Mouse (Mus musculus) cerebellum, postnatal 36 days (tissue): ENCODE results near the gene Ssx2ip.

Experiments used
- DNase-seq, 2 experiments: peaks; one replicate each; pipeline ENCODE4 v3.0.0; 2021 to 2022; ENCODE audit warnings: mixed read lengths in 2 of 2

Ssx2ip gene

DNA sequence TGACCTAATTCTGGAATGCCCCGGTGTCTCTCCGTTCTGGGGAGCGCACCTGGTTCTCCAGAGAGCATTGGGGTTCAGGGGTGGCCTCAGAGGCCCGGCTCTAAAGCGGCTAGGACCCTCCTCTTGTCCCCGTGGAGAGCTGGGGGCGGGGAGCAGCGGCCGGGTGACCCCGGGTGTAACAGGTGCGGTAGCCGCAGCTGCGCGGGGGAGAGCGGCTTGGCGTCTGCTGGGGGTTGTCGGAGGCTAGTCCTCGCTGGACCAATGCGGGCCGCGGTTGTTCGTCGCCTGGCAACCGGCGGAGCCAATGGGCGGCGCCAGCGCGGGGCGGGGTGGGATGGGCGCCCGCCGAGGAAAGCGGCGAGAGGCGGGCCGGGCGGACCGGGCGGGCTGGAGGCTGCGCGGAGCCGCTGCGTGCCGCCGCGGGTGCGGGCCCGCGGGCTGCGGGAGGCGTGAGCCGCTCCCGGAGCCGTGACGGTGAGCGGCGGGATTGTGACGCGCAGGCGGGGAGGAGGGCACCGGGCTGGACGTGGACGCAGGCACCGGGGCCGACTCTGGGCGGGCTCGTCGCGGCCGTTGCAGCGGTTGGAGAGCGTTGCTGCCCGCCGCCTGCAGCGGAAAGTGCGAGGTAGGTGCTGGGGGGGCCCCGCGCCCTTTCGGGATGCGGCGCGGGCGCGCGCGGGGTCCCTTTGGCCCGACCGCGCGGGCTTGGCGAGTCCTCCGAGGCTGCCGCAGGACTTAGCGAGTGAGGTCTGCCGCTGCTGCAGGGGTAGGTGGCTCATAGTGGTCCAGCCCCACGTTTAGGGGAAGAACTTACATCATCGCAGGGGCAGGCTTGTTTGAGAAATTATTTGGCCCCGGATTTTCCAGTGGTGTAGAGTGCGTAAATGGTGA lies at the start of gene Ssx2ip:
Ssx2ip (plus strand) TSS at position 332 of the 891 bp plus-strand sequence.
- peak; percentile 99 for DNase-seq

GRCm38 (mm10) chr3:146355146-146355545 lies 49.3 kb upstream of the Ssx2ip start:
- no peak for DNase-seq

- DNase-seq = no peak
Observed at GRCm38 (mm10) chr3:146365471-146365870, 39.0 kb upstream of the Ssx2ip start.

DNA sequence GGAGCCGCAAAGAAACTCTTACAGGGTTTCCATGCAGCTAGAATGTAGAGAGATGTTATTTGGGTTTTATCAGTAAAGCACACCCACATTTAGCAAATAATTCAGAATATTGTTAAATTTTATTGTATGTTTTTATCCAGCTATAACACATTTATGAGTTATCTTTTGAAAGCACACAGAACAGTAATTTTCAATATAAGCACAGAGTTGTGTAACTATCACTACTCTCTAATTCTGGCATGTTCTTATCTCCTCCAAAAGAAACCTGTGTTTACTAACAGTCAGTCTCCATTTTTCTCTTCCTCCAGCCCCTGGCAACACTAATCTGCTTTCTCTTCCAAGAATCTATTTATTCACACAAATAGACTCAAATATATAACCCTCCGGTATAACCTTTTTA lies 37.4 kb upstream of the Ssx2ip start:
- no peak for DNase-seq

DNA sequence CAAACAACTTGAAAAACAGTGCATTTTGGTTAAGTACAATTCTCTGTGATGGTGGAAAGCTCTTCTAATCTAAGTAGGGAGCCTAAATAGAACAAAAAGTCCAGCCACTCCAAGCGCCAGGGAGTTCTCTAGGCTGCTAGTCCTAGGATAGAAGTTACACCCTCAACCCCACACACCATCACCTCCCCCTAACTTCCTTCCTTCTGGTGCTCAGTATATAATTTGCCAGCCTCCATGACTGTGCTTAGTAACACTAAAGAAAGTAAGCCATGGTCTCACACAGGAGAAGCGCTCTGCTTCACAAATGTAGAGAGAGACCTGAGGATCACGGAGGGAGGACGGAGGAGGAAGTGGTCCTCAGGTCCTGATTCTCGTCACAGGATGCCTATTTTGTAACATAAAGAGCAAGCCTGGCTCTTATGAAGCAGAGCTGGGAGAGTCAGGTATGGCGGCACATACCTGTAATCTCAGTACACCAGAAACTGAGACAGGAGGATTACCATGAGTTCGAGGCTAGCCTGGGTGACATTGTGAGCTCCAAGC lies 33.8 kb upstream of the Ssx2ip start:
- DNase-seq = no peak

GRCm38 (mm10) chr3:146371201-146371600 lies 33.2 kb upstream of the Ssx2ip start:
- no peak for DNase-seq

- no peak for DNase-seq
Observed at GRCm38 (mm10) chr3:146374596-146375175, 29.8 kb upstream of the Ssx2ip start.

GRCm38 (mm10) chr3:146375224-146375657 lies 29.2 kb upstream of the Ssx2ip start:
- DNase-seq = no peak

DNA sequence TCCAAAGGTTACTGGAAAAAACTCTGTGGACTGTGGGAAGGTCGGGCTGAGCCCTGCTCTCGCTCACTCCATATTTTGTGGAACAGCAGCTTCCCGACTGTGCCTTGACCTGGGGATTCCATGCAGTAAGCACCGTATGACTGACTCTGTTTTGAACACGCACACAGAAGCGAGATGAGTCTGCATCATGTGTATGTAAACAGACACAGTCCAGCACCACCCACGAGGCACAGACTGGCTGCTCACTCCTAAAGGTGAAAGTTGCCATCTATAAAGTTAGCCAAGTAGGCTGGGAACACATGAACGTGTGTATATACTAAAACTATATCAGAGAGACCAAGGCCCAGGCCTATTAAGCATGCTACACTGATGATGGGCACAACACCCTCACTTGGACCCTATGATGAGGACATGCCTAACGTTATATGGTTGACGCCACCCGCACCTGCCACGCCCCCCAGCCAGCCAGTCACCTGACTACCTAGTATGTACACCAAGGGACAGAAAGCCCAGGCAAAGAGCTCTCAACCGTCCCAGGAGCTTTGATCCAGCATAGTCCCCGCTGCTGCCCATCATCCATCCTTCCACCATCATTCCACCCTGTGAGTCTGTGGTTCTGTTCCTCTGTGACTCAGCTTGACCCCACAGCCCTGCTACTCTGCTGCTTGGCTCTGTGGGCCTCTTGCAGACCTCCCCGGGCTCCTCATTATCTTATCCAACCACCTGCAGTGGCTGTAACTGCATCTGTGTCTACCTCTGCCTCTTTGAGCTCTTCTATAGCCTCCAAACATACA lies 27.9 kb upstream of the Ssx2ip start:
- DNase-seq = no peak

DNA sequence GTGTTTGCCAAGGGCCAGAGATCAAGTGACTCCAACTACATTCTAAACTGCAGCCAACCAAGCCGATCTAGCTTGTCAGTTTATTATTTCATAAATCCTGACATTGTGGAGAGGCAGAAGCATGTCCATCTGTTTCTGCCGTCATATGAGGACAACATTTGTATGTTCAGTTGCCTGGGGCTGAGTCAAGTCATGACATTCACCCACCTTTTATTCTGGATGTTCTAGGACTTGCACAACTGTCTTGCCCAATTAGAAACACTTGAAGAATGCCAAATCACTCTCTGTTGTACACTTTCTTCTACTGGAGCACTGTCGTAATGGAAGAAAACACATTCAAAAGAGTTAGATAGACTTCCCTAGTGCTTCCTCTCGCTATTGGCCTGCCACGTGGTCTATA lies 27.2 kb upstream of the Ssx2ip start:
- DNase-seq = no peak

DNA sequence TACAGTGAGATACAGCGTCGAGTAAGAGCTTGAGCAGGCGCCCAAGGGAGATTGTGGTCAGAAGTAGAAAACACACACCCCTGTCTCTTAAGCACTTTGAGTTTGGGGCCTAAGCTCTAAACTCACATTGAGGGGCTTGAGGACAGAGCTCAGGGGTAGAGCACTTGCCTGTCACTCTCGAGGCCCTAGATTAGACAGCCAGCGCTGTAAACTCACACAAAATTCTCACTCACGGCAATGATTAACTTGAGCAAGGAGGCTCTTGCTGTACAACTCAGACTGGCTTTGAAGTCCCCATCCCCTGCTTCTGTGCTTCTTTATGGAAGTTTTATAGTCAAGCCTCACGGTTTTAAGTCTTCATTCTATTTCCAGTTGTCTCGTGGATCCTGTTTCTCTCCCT lies 25.7 kb upstream of the Ssx2ip start:
- no peak for DNase-seq

DNA sequence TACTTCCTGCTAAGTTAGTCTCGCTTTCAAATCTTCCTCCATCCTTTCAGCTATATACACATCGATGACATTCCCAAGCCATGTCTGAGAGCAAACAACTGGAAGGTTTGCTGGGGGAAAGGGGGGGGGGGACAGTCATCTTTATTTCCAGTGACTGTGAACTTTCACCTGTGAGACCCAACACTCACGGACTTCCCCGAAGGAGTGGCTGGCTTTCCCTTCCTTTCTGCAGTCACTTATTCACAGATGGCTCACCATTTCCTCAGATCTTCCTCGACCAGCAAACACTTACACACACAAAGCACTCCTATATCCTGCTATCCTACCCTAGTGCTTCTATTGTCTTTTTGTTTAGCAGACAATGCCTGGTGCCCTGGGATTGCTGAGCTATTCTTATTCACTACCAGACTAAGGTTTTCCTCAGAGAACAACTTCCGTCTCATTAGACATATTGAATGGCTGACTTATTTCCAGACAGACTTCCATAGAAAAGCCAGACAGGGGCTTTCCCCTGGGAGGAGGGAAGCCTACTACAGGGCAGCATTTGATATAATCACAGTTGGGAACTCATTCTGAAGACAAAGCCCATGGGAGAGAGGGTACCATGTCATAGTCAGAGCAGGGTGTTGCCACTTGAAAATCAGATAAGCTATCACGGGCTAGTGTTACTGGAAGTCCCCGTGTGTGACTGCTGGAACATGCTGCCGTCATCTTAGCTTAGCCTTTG lies 24.5 kb upstream of the Ssx2ip start:
- DNase-seq = no peak

GRCm38 (mm10) chr3:146380874-146381273 lies 23.6 kb upstream of the Ssx2ip start:
- DNase-seq = no peak

- no peak for DNase-seq
Observed at GRCm38 (mm10) chr3:146381471-146381870, 23.0 kb upstream of the Ssx2ip start.

GRCm38 (mm10) chr3:146386800-146387199 lies 17.6 kb upstream of the Ssx2ip start:
- DNase-seq = no peak

DNA sequence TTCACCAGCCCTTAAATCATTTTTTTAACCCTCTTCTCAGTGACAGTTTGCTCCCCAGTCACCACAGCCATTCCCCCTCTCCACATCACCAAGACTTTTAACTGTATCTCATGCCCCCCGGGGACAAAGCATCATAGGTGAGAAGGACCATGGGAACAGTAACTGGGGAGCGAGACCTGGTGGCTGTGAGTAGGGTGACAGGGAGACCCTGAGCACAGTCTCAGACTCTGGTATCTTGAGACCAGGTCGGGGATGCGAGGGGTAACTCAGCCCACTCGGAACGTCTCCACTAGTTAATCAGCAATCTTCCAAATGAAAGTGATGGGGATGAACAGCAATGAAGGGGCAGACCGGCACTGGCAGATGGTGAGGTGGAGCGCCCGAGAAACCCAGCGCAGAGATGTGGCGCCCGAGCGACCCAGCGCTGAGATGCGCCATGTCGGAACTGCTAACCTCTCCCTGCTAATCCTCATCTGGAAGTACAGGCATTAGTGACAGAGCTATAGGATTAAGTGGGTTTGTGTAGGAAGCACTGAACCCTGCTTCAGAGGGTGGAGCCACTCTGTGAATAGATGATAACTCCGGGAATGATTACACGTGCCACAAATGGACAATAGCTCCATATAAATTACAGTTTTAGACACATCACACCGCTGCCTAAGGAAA lies 11.7 kb upstream of the Ssx2ip start:
- DNase-seq = no peak

DNA sequence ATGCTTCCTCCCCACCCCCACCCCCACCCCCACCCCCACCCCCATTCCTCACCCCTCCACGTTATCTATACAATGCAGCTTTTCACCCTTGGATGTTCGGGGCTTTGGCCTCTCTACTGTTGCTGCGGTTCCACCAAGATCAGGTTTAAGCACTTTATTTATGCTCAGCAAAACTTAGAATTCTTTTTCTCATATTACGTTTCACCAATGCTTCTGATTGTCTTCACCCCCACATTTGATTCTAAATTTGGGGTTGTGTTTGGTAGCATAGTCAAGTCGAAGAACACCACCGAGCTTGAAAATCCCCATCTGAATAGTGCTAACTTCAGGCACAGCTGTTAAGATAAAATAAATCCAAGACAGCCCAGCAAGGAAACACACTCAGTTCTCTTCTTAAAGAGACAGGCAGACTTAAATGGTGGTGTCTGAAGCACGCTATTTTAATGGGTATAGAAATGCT lies 10.8 kb upstream of the Ssx2ip start:
- no peak for DNase-seq

- DNase-seq = no peak
Observed at GRCm38 (mm10) chr3:146396256-146396655, 8.2 kb upstream of the Ssx2ip start.

GRCm38 (mm10) chr3:146396934-146397333 lies 7.5 kb upstream of the Ssx2ip start:
- DNase-seq = no peak

DNA sequence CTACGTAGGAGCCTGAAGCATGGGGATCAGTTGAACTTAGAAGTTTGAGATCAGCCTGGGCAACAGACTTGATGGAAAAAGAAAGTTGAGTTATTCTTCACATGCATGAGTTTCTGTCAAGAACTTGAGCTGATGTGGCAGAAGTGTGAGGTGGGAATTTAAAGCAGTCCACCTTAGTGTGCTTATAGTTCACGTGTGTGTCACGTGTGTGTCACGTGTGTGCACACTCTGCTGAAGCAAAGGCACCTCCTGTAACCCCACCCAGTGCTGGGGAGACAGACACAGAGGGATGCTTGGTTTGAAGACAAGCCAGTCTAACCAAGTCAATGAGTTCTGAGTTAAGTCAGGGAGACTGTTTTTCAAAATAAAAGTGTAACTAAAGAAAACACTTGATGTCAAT lies 6.6 kb upstream of the Ssx2ip start:
- no peak for DNase-seq

GRCm38 (mm10) chr3:146399203-146399602 lies 5.2 kb upstream of the Ssx2ip start:
- DNase-seq = no peak

GRCm38 (mm10) chr3:146403770-146404169 lies 672 bp upstream of the Ssx2ip start:
- DNase-seq = no peak
